Mouse (Mus musculus): ENCODE measurements around the gene Celsr1. TPM values are rescaled to one million over a fixed set of nuclear protein-coding genes. Genes with fewer than 3 reads are reported as not detected.

Celsr1 gene
- polyA plus RNA-seq, 1 experiment = 0.06 TPM

GRCm38 (mm10) chr15:86079876-86080275 is 46.3 kb upstream of the Celsr1 start:
- Histone ChIP-seq H3ac (ENCODE audit: control insufficient read depth, insufficient read length) (no peak overlapping the region), H3K4me3 (no peak overlapping the region), H3K27me3 (ENCODE audit: control insufficient read depth, insufficient read depth, insufficient read length) (no peaks in the 10 kb centered on the region), H3K4me2 (ENCODE audit: low read depth) (peak overlapping the region; percentile 44), H3K79me2 (ENCODE audit: control insufficient read depth, insufficient read depth) (peaks cover 46% of the 10 kb centered on the region), H3K36me3 (ENCODE audit: control insufficient read depth, insufficient read depth) (no peaks in the 10 kb centered on the region)
- no peak for TF ChIP-seq MAX (IDR thresholded peaks at IDR 0.05; ENCODE audit: low read depth)
- no peak for TF ChIP-seq CEBPB (IDR thresholded peaks at IDR 0.05; ENCODE audit: insufficient read depth, poor library complexity, severe bottlenecking)
- TF ChIP-seq POLR2A (IDR thresholded peaks at IDR 0.05; ENCODE audit: insufficient read length, low read depth) = no peak
- TF ChIP-seq REST (IDR thresholded peaks at IDR 0.05; ENCODE audit: insufficient read depth, insufficient read length) = no peak
- TF ChIP-seq TCF3 (IDR thresholded peaks at IDR 0.05; ENCODE audit: insufficient read length, low read depth) = no peak
- no peak for TF ChIP-seq USF1 (IDR thresholded peaks at IDR 0.05; ENCODE audit: low read depth)
- TF ChIP-seq E2F4 (IDR thresholded peaks at IDR 0.05; ENCODE audit: insufficient read depth) = no peak

GRCm38 (mm10) chr15:86079467-86079866 is 45.9 kb upstream of the Celsr1 start:
- TF ChIP-seq POLR2AphosphoS2 (IDR thresholded peaks at IDR 0.05; ENCODE audit: insufficient read length, low read depth) = no peak
- TF ChIP-seq MYOD1 (IDR thresholded peaks at IDR 0.05; ENCODE audit: control insufficient read depth in 1 of 3, insufficient read length in 2 of 3, low read depth in 2 of 3) = no peak
- no peak for TF ChIP-seq E2F4 (IDR thresholded peaks at IDR 0.05; ENCODE audit: insufficient read depth)
- TF ChIP-seq TCF3 (IDR thresholded peaks at IDR 0.05; ENCODE audit: insufficient read length, low read depth) = no peak
- no peak for TF ChIP-seq REST (IDR thresholded peaks at IDR 0.05; ENCODE audit: insufficient read depth, insufficient read length)
- TF ChIP-seq TCF12 (IDR thresholded peaks at IDR 0.05; ENCODE audit: insufficient read depth, poor library complexity, severe bottlenecking) = no peak
- no peak for TF ChIP-seq POLR2A (IDR thresholded peaks at IDR 0.05; ENCODE audit: insufficient read length, low read depth)
- TF ChIP-seq SRF (IDR thresholded peaks at IDR 0.05; ENCODE audit: control insufficient read depth, insufficient read length, low read depth) = no peak
- TF ChIP-seq USF1 (IDR thresholded peaks at IDR 0.05; ENCODE audit: low read depth) = no peak
- TF ChIP-seq MYOG (IDR thresholded peaks at IDR 0.05; ENCODE audit: control insufficient read depth in 1 of 3, insufficient read depth in 1 of 3, insufficient read length in 2 of 3, low read depth in 2 of 3) = no peak
- no peak for TF ChIP-seq CEBPB (IDR thresholded peaks at IDR 0.05; ENCODE audit: insufficient read depth, poor library complexity, severe bottlenecking)
- no peak for TF ChIP-seq MAX (IDR thresholded peaks at IDR 0.05; ENCODE audit: low read depth)
- H3K4me2 ChIP-seq (ENCODE audit: low read depth) = peak overlapping the region; percentile 44
- H3ac ChIP-seq (ENCODE audit: control insufficient read depth, insufficient read length) = no peak overlapping the region
- H3K36me3 ChIP-seq (ENCODE audit: control insufficient read depth, insufficient read depth) = no peaks in the 10 kb centered on the region
- no peak overlapping the region for H3K4me3 ChIP-seq
- peaks cover 42% of the 10 kb centered on the region for H3K79me2 ChIP-seq (ENCODE audit: control insufficient read depth, insufficient read depth)
- H3K27me3 ChIP-seq (ENCODE audit: control insufficient read depth, insufficient read depth, insufficient read length) = no peaks in the 10 kb centered on the region

- Histone ChIP-seq H3K36me3 (ENCODE audit: control insufficient read depth, insufficient read depth) (no peaks in the 10 kb centered on the region), H3K4me3 (no peak overlapping the region), H3K4me2 (ENCODE audit: low read depth) (no peak overlapping the region), H3ac (ENCODE audit: control insufficient read depth, insufficient read length) (no peak overlapping the region), H3K79me2 (ENCODE audit: control insufficient read depth, insufficient read depth) (peaks cover 37% of the 10 kb centered on the region), H3K27me3 (ENCODE audit: control insufficient read depth, insufficient read depth, insufficient read length) (no peaks in the 10 kb centered on the region)
- TF ChIP-seq TCF12 (IDR thresholded peaks at IDR 0.05; ENCODE audit: insufficient read depth, poor library complexity, severe bottlenecking) = no peak
- TF ChIP-seq CEBPB (IDR thresholded peaks at IDR 0.05; ENCODE audit: insufficient read depth, poor library complexity, severe bottlenecking) = no peak
- TF ChIP-seq MYOD1 (IDR thresholded peaks at IDR 0.05; ENCODE audit: control insufficient read depth in 1 of 3, insufficient read length in 2 of 3, low read depth in 2 of 3) = peak in 1 of 3 experiments; percentile 63
Measured at GRCm38 (mm10) chr15:86078481-86079216, 45.1 kb upstream of the Celsr1 start.

GRCm38 (mm10) chr15:86077934-86078333 is 44.4 kb upstream of the Celsr1 start:
- Histone ChIP-seq H3K27me3 (ENCODE audit: control insufficient read depth, insufficient read depth, insufficient read length) (no peaks in the 10 kb centered on the region), H3K4me2 (ENCODE audit: low read depth) (no peak overlapping the region), H3ac (ENCODE audit: control insufficient read depth, insufficient read length) (no peak overlapping the region), H3K79me2 (ENCODE audit: control insufficient read depth, insufficient read depth) (peaks cover 37% of the 10 kb centered on the region), H3K4me3 (no peak overlapping the region), H3K36me3 (ENCODE audit: control insufficient read depth, insufficient read depth) (no peaks in the 10 kb centered on the region)
- no peak for TF ChIP-seq MAX (IDR thresholded peaks at IDR 0.05; ENCODE audit: low read depth)
- no peak for TF ChIP-seq MYOG (IDR thresholded peaks at IDR 0.05; ENCODE audit: control insufficient read depth in 1 of 3, insufficient read depth in 1 of 3, insufficient read length in 2 of 3, low read depth in 2 of 3)
- no peak for TF ChIP-seq USF1 (IDR thresholded peaks at IDR 0.05; ENCODE audit: low read depth)
- no peak for TF ChIP-seq POLR2A (IDR thresholded peaks at IDR 0.05; ENCODE audit: insufficient read length, low read depth)
- no peak for TF ChIP-seq TCF12 (IDR thresholded peaks at IDR 0.05; ENCODE audit: insufficient read depth, poor library complexity, severe bottlenecking)
- no peak for TF ChIP-seq E2F4 (IDR thresholded peaks at IDR 0.05; ENCODE audit: insufficient read depth)

GRCm38 (mm10) chr15:86076378-86076777 is 42.8 kb upstream of the Celsr1 start:
- H3K36me3 ChIP-seq (ENCODE audit: control insufficient read depth, insufficient read depth) = no peaks in the 10 kb centered on the region
- H3K4me2 ChIP-seq (ENCODE audit: low read depth) = peak overlapping the region; percentile 67
- TF ChIP-seq E2F4 (IDR thresholded peaks at IDR 0.05; ENCODE audit: insufficient read depth) = no peak
- TF ChIP-seq CEBPB (IDR thresholded peaks at IDR 0.05; ENCODE audit: insufficient read depth, poor library complexity, severe bottlenecking) = no peak
- no peak for TF ChIP-seq USF1 (IDR thresholded peaks at IDR 0.05; ENCODE audit: low read depth)
- TF ChIP-seq POLR2AphosphoS2 (IDR thresholded peaks at IDR 0.05; ENCODE audit: insufficient read length, low read depth) = no peak
- TF ChIP-seq MYOD1 (IDR thresholded peaks at IDR 0.05; ENCODE audit: control insufficient read depth in 1 of 3, insufficient read length in 2 of 3, low read depth in 2 of 3) = no peak
- TF ChIP-seq TCF12 (IDR thresholded peaks at IDR 0.05; ENCODE audit: insufficient read depth, poor library complexity, severe bottlenecking) = no peak
- TF ChIP-seq TCF3 (IDR thresholded peaks at IDR 0.05; ENCODE audit: insufficient read length, low read depth) = no peak
- TF ChIP-seq MYOG (IDR thresholded peaks at IDR 0.05; ENCODE audit: control insufficient read depth in 1 of 3, insufficient read depth in 1 of 3, insufficient read length in 2 of 3, low read depth in 2 of 3) = no peak
- no peak for TF ChIP-seq REST (IDR thresholded peaks at IDR 0.05; ENCODE audit: insufficient read depth, insufficient read length)
- no peak for TF ChIP-seq MAX (IDR thresholded peaks at IDR 0.05; ENCODE audit: low read depth)
- TF ChIP-seq SRF (IDR thresholded peaks at IDR 0.05; ENCODE audit: control insufficient read depth, insufficient read length, low read depth) = no peak
- no peak for TF ChIP-seq POLR2A (IDR thresholded peaks at IDR 0.05; ENCODE audit: insufficient read length, low read depth)
- H3ac ChIP-seq (ENCODE audit: control insufficient read depth, insufficient read length) = no peak overlapping the region
- H3K79me2 ChIP-seq (ENCODE audit: control insufficient read depth, insufficient read depth) = peaks cover 36% of the 10 kb centered on the region
- H3K4me3 ChIP-seq = no peak overlapping the region
- no peaks in the 10 kb centered on the region for H3K27me3 ChIP-seq (ENCODE audit: control insufficient read depth, insufficient read depth, insufficient read length)

Measured in myocyte (in vitro differentiated cells).